Mouse (Mus musculus) left cerebral cortex, postnatal 25 days (tissue): ENCODE results near the gene Bcl2l13. TPM values are rescaled to one million over a fixed set of nuclear protein-coding genes. Genes with fewer than 3 reads are reported as not detected.
"Not testable (repeated sequence)": the region's sequence is repeated elsewhere in the genome, so short reads cannot be mapped to it uniquely, and the experiment has no call there.

Source experiments
- DNase-seq, 2 experiments: peaks; one replicate each; pipeline ENCODE4 v3.0.0; 2022; ENCODE audit warnings: low spot score in 2 of 2, mixed read lengths in 1 of 2
- intact Hi-C: fragments of 180-260 bp; cut with DNase I; formaldehyde crosslinking; loops from one replicate; pipeline ENCODE4 v1.15.1; 2025
- total RNA-seq, 2 experiments: library from RNA; stranded (reverse); gene quantifications; 2 replicates each; pipeline ENCODE4 v1.2.3; 2021

Gene Bcl2l13
- total RNA-seq, 2 experiments from 2014 or later = 45.9 to 48.5 TPM

GRCm38 (mm10) chr6:120916972-120917881 is 81.2 kb downstream of the Bcl2l13 start:
- intact Hi-C loops, DNase-seq: not testable (repeated sequence)

GRCm38 (mm10) chr6:120917975-120918374 is 82.0 kb downstream of the Bcl2l13 start:
- DNase-seq = no peak
- intact Hi-C loops = no loop called here

- intact Hi-C loops, DNase-seq: not testable (repeated sequence)
Measured at GRCm38 (mm10) chr6:120924791-120925321, 88.8 kb downstream of the Bcl2l13 start.

GRCm38 (mm10) chr6:120926880-120927279 is 90.9 kb downstream of the Bcl2l13 start:
- intact Hi-C loops = no loop called here

GRCm38 (mm10) chr6:120927765-120928164 is 91.8 kb downstream of the Bcl2l13 start:
- intact Hi-C loops = no loop called here
- peak in 1 of 2 experiments; percentile 26 for DNase-seq

More at GRCm38 (mm10) chr6:120926880-120927279, 90.9 kb downstream of the Bcl2l13 start:
- no peak for DNase-seq

GRCm38 (mm10) chr6:120929421-120929820 is 93.4 kb downstream of the Bcl2l13 start:
- intact Hi-C loops = no loop called here
- no peak for DNase-seq

GRCm38 (mm10) chr6:120930450-120931306 is 94.7 kb downstream of the Bcl2l13 start:
- intact Hi-C loops = no loop called here
- no peak for DNase-seq

- DNase-seq = no peak
- intact Hi-C loops = no loop called here
Measured at GRCm38 (mm10) chr6:120932597-120932996, 96.6 kb downstream of the Bcl2l13 start.

GRCm38 (mm10) chr6:120933670-120934069 is 97.7 kb downstream of the Bcl2l13 start:
- no peak for DNase-seq
- intact Hi-C loops = no loop called here

GRCm38 (mm10) chr6:120934176-120934575 is 98.2 kb downstream of the Bcl2l13 start:
- intact Hi-C loops = no loop called here
- no peak for DNase-seq

GRCm38 (mm10) chr6:120937104-120937617 is 101.1 kb downstream of the Bcl2l13 start:
- intact Hi-C loops = no loop called here
- DNase-seq = no peak

- intact Hi-C loops = no loop called here
- DNase-seq = no peak
Measured at GRCm38 (mm10) chr6:120937999-120938608, 102.1 kb downstream of the Bcl2l13 start.

GRCm38 (mm10) chr6:120938763-120939450 is 102.9 kb downstream of the Bcl2l13 start:
- intact Hi-C loops = no loop called here
- DNase-seq = no peak

GRCm38 (mm10) chr6:120939783-120940182 is 103.8 kb downstream of the Bcl2l13 start:
- intact Hi-C loops = no loop called here
- DNase-seq = no peak

GRCm38 (mm10) chr6:120940446-120941083 is 104.6 kb downstream of the Bcl2l13 start:
- intact Hi-C loops = no loop called here
- DNase-seq = no peak

GRCm38 (mm10) chr6:120941084-120941481 is 105.1 kb downstream of the Bcl2l13 start:
- no peak for DNase-seq
- intact Hi-C loops = no loop called here

GRCm38 (mm10) chr6:120941575-120941974 is 105.6 kb downstream of the Bcl2l13 start:
- intact Hi-C loops = no loop called here
- peak; percentile 27 to 66 for DNase-seq
